Mouse (Mus musculus) liver, postnatal 0 days (tissue): ENCODE measurements around the gene Svs4. TPM values are rescaled to one million over a fixed set of nuclear protein-coding genes. Genes with fewer than 3 reads are reported as not detected.
"Not testable (repeated sequence)": the region's sequence is repeated elsewhere in the genome, so short reads cannot be mapped to it uniquely, and the experiment has no call there.

Experiments used
- ATAC-seq: fragments of 200-750 bp; cut with Nextera tagmentation; 2 replicates; pipeline ENCODE4 v1.8.0; 2017; ENCODE audit warnings: mild to moderate bottlenecking, moderate library complexity
- DNase-seq: peaks from one replicate; pipeline ENCODE4 v3.0.0-alpha.2; 2016
- H3K27ac ChIP-seq: fragments of 300-500 bp; sonication (generic); 2 replicates; pipeline ENCODE4 v1.5.1; 2014; ENCODE audit warnings: antibody characterized with exemption, moderate library complexity, mild to moderate bottlenecking, low read depth
- H3K27me3 ChIP-seq: fragments of 300-500 bp; sonication (generic); 2 replicates; pipeline ENCODE4 v1.6.1; 2014; ENCODE audit warnings: low read length, control low read depth, mixed read lengths; ENCODE audit not compliant: insufficient read depth
- H3K36me3 ChIP-seq: fragments of 300-500 bp; sonication (generic); replicated peaks from 2 replicates; pipeline ENCODE4 v1.6.1; 2014; ENCODE audit warnings: mild to moderate bottlenecking, control low read depth, low read length, moderate library complexity, mixed read lengths; ENCODE audit not compliant: insufficient read depth
- H3K4me1 ChIP-seq: fragments of 300-500 bp; sonication (generic); 2 replicates; pipeline ENCODE4 v1.6.1; 2014; ENCODE audit warnings: antibody characterized with exemption, mild to moderate bottlenecking, control low read depth; ENCODE audit not compliant: insufficient read depth
- H3K4me2 ChIP-seq: fragments of 300-500 bp; sonication (generic); 2 replicates; pipeline ENCODE4 v1.6.1; 2014; ENCODE audit warnings: low read depth, mild to moderate bottlenecking, low read length, moderate library complexity, mixed read lengths
- H3K4me3 ChIP-seq: fragments of 300-500 bp; sonication (generic); 2 replicates; pipeline ENCODE4 v1.5.1; 2014; ENCODE audit warnings: low read depth, low read length
- H3K9ac ChIP-seq: fragments of 300-500 bp; sonication (generic); replicated peaks from 2 replicates; pipeline ENCODE4 v1.6.1; 2014; ENCODE audit warnings: mild to moderate bottlenecking, moderate library complexity
- H3K9me3 ChIP-seq: fragments of 300-500 bp; sonication (generic); 2 replicates; pipeline ENCODE4 v1.6.1; 2016; ENCODE audit warnings: mild to moderate bottlenecking, control low read depth, low read length, mixed read lengths
- CTCF ChIP-seq: sonication (generic); IDR thresholded peaks from 2 replicates; pipeline ENCODE4 v1.5.1; 2016; ENCODE audit warnings: antibody characterized with exemption, low read depth
- EP300 ChIP-seq: IDR thresholded peaks from 2 replicates; pipeline ENCODE4 v1.6.1; 2016; ENCODE audit warnings: antibody characterized with exemption, low read depth, mild to moderate bottlenecking
- WGBS: fragments of 180-500 bp; shearing (Covaris S2); extraction: QIAGEN DNeasy Blood & Tissue Kit; methylation state at CpG from one replicate; pipeline ENCODE4 v1.1.7; 2014; ENCODE audit not compliant: insufficient replicate concordance; 5-methylcytosine and 5-hydroxymethylcytosine counted together
- polyA plus RNA-seq: library from polyadenylated mRNA; unstranded; fragments of >200 nt; fragmentation: Nextera tagmentation; extraction: Ambion mirVana; gene quantifications from 2 replicates; pipeline ENCODE4 v1.2.1, GENCODE M21; 2015

Gene Svs4
- polyA plus RNA-seq, result not detected in 2 replicates

GRCm38 (mm10) chr2:164278359-164278758 lies at the start of gene Svs4:
Svs4 (minus strand) TSS chr2:164278459.
- WGBS, result 83% methylated on average over 4 of the region's 4 CpGs
- no peak for DNase-seq
- Histone ChIP-seq H3K4me2 (no peak within 1 kb of the TSS), H3K9ac (no peak within 1 kb of the TSS), H3K36me3 (no peaks in the 10 kb centered on the region), H3K9me3 (no peaks in the 10 kb centered on the region), H3K27ac (no peak within 1 kb of the TSS), H3K27me3 (no peaks in the 10 kb centered on the region), H3K4me1 (no peaks in the 10 kb centered on the region), H3K4me3 (no peak within 1 kb of the TSS)
- no peak for ATAC-seq
- TF ChIP-seq CTCF, result no peak
- no peak for TF ChIP-seq EP300

- Histone ChIP-seq H3K27me3 (no peaks in the 10 kb centered on the region), H3K9me3 (no peaks in the 10 kb centered on the region), H3K4me1 (no peaks in the 10 kb centered on the region), H3K4me3 (no peak overlapping the region), H3K36me3 (no peaks in the 10 kb centered on the region), H3K9ac (no peak overlapping the region), H3K27ac (0 out of 2 replicates have a peak overlapping the region, but pooled peaks have one; percentile 29), H3K4me2 (peak overlapping the region; percentile 13; the same call in 1 of the 2 replicates)
- ATAC-seq, result peak; percentile 76
- no peak for DNase-seq
- 65% methylated on average over 6 of the region's 6 CpGs for WGBS
- TF ChIP-seq CTCF (no peak), EP300 (no peak)
Measured at GRCm38 (mm10) chr2:164320983-164321382, 42.7 kb upstream of the Svs4 start.

DNA sequence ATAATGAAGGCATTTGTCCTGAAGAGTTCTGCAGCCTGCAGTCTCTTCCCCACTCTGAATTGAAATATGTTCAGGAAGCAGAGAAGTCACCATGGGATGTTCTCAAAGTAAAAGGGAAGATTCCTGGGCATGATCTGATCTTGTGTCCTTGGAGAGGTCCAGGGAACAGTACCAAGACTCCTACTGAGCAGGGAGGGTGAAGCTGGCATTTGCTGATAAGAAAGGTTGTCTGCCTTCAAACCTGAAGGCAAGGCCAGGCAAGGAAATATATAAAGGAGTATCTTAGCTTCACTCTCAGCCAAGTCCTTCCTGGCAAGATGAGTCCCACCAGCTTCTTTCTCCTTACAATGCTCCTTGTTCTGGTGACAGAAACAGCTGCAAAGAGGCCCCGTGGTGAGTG lies 38.2 kb upstream of the Svs4 start, which contains the start of gene Svs6:
Svs6 (plus strand) TSS at position 301 of the 400 bp plus-strand sequence.
- not testable (repeated sequence) for H3K4me3 ChIP-seq, H3K9me3 ChIP-seq, H3K36me3 ChIP-seq, ATAC-seq, H3K27ac ChIP-seq, H3K4me1 ChIP-seq, H3K27me3 ChIP-seq, H3K9ac ChIP-seq, DNase-seq, H3K4me2 ChIP-seq
- WGBS, result 72% methylated on average over 1 of the region's 1 CpGs

DNA sequence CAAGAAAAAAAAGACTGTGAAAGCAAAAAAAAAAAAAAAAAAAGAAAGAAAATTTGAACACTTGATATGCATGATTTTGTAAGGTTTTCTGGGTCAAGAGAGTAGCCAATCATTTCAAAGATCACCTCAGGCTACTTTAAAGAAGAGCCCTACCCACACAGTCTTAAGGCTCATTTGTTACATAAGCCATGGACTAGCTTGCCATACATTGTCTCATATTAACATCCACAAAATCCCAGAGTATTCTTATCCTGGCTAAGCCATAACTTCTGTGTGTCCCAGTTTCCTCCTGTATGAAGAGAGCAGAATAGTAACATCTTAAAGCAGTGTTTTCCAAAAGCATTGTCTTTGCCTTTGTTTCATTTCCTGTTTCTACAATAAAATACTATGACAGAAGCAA lies 37.2 kb upstream of the Svs4 start:
- H3K27ac ChIP-seq, H3K9me3 ChIP-seq, H3K36me3 ChIP-seq, H3K4me1 ChIP-seq, H3K27me3 ChIP-seq, H3K4me3 ChIP-seq, H3K4me2 ChIP-seq, H3K9ac ChIP-seq, ATAC-seq, DNase-seq: not testable (repeated sequence)

DNA sequence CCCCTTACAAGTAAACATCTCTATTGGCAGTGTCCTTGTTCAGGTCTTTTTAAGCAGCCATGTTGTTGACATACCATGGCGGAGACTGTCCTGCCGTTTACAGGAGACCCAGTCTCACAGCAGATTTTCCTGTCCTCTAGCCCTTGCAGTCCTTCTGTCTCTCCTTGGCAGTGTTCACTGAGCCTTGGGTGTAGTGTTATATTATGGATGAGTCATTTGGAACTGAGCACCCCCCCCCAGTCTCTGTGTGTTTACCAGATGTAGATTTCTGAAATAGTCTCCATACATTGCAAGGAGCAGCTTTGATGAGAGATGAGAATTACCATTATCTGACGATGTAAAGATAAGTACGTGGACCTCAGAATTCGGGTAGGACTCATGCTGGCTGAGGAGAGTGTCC lies 34.3 kb upstream of the Svs4 start:
- H3K4me3 ChIP-seq, result no peak overlapping the region
- TF ChIP-seq EP300, result no peak
- H3K36me3 ChIP-seq, result no peaks in the 10 kb centered on the region
- no peak overlapping the region for H3K9ac ChIP-seq
- H3K4me2 ChIP-seq, result no peak overlapping the region
- no peaks in the 10 kb centered on the region for H3K9me3 ChIP-seq
- 82% methylated on average over 5 of the region's 5 CpGs for WGBS
- H3K4me1 ChIP-seq, result no peaks in the 10 kb centered on the region
- no peak for DNase-seq
- H3K27ac ChIP-seq, result no peak overlapping the region
- no peak for ATAC-seq
- H3K27me3 ChIP-seq, result no peaks in the 10 kb centered on the region

DNA sequence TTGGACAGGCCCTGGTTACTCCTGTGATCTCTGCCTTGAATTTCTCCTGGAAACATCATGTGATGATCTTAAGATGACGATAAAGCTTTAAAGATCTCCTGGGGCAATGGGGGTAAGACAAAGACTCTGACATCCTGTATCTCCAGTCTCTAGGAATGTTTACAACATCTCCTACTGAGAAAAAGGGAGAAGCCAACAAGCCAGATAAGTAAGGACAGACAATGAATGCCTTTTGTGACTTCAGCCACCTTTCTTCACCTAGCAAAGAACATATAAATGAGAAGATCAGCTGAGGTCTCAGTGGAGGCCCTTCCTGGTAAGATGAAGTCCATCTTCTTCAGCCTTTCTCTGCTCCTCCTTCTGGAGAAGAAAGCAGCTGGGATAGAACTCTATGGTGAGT lies 10.7 kb upstream of the Svs4 start, which contains the start of gene Svs3a:
Svs3a (plus strand) TSS at position 301 of the 400 bp plus-strand sequence.
- H3K9ac ChIP-seq, H3K4me2 ChIP-seq, DNase-seq, H3K36me3 ChIP-seq, ATAC-seq, H3K4me1 ChIP-seq, H3K27me3 ChIP-seq, H3K9me3 ChIP-seq, H3K4me3 ChIP-seq, H3K27ac ChIP-seq: not testable (repeated sequence)
- WGBS, result 53% methylated on average over 1 of the region's 1 CpGs

GRCm38 (mm10) chr2:164256540-164256939 lies 21.7 kb downstream of the Svs4 start, which contains the start of gene Svs3b:
Svs3b (minus strand) TSS chr2:164256640.
- not testable (repeated sequence) for H3K4me2 ChIP-seq, H3K9ac ChIP-seq, ATAC-seq, H3K9me3 ChIP-seq, H3K4me1 ChIP-seq, DNase-seq, H3K4me3 ChIP-seq, H3K27me3 ChIP-seq, H3K36me3 ChIP-seq, H3K27ac ChIP-seq
- WGBS, result 61% methylated on average over 1 of the region's 1 CpGs
